Mouse (Mus musculus) left cerebral cortex, adult 11 months (tissue): ENCODE measurements around the gene 2900026A02Rik.

Source experiments
- DNase-seq: peaks from one replicate; pipeline ENCODE4 v3.0.0; 2022; ENCODE audit warnings: low spot score

The 2900026A02Rik gene

DNA sequence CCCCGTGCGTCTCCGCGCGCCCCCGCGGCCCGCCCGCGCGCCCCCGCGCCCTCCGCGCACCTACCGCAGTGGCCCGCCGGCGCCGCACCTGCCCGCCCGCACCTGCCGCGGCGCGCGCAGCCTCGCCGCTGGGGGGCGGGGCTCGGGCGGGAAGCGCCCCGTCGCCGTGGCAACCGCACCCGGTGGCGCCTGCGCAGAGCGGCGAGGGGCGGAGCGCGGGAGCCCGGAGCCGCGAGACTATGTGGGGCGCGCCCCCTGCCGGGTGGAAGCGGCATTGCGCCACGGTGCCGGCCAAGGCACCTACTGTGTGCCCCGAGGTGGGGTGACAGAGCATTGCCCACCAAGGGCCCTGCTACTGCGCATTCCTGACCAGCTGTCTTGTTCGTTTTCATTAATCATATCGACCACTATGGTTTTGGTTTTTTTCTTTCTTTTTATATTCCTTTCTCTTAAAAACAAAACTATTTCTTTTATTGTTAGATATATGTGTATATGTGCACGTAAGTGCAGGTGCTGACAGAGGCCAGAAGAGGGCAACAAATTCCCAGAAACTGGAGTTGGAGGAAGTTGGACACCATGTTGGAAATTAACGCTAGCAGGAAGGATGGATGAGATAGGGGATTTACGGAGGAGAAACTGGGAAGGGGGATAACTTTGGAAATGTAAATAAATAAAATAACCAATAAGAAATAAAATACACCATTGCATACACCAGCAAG is at the start of gene 2900026A02Rik:
Gene 2900026A02Rik (minus strand): TSS at position 90 of the 719 bp plus-strand sequence.
- peak; percentile 57 for DNase-seq

DNA sequence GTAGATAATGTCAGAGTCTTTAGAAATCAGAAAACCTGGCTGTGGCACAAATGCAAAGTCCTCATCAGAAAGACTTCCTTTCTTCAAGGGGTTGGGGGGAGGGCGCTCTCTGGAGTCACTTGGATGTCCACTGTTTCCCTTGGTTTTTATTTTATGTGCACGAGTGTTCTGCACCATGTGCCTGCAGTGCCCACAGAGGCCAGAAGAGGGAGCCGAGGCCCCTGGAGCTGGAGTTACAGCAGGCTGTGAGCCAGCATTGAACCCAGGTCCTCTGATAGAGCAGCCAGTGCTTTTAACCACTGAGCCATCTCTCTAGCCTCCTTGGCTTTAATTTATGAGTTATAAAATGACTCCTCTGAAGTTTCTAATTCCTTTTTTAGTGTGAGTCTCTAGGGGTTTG is 49.0 kb upstream of the 2900026A02Rik start:
- DNase-seq: no peak

DNA sequence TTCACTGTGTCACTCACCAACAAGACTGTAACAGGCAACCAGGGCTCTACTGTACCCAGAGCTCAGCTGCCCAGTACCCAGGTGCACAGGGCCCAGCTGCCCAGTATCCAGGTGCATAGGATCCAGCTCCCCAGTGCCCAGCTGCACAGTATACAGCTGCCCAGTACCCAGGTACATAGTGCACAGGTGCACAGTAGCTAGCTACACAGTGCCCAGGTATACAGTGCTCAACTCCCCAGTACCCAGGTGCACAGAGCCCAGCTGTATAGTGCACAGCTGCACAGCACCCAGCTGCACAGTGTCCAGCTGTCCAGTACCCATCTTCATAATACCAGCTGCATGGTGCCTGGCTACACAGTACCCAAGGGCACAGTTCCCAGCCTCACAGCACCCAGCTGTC is 47.2 kb upstream of the 2900026A02Rik start:
- DNase-seq: no peak

DNA sequence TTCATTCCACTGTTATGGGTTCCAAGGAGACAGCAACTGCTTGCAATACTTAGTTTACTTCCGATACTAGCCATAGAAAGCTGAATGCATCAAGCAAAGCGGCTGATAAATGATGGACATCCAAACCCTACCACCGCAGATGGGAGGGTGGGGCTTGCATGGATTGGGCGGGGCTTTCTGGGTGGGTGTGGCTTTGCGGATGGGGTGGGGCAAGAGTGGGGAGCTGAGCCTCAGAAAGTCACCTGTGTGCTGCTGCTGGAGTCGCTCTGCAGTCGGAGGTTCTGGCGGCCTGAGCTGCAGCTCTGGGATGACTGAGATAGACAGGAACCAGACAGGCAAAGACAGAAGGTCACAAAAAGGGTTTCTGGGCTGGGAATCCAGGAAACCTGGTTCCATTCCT is 44.6 kb upstream of the 2900026A02Rik start:
- DNase-seq: no peak

DNA sequence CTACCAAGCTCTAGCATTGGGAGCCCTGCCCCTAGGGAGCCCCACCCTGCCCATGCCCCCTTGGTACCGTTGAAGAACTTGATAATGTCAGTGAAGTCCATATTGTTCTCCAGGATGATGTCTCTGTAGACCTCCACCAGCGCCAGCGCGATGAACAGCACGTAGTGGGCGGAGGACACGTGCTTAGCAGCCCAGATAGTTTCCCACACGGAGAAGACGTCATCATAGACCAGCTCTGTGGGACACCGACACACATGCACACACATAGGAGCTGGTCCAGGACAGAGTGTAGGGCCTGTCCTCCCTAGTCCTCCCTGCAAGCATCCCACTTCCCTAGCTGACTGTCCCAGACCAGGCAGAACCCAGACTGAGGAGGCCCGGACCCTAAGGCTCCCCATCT is 29.8 kb upstream of the 2900026A02Rik start:
- no peak for DNase-seq

DNA sequence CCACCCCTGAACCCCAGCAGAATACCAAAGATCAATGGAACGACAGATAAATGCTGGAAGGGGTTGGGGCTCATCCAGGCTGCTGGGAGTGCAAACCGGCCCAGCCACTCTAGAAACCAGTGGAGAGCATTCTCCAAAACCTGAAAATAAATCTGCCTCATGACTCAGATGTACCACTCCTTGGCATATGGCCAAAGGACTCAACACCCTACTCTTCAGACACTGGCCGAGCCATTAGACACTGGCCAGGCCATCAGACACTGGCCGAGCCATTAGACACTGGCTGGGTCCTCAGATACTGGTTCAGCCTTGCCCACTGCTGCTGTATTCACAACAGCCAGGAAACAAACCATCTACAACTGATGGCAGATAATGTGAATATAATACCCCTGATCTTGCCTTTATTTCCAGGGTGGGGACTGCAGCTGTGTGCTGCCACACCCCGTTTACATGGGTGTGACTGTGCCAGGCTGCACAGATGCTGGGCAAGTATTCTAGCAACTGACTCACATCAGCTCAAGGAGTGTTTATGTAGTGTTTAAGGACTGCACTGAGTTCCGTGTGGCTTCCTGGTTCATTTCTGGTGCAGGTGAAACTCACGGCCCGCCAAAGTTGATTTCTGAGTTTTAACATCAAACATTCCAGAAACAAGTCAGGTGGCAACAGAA is 28.4 kb upstream of the 2900026A02Rik start:
- DNase-seq: no peak

DNA sequence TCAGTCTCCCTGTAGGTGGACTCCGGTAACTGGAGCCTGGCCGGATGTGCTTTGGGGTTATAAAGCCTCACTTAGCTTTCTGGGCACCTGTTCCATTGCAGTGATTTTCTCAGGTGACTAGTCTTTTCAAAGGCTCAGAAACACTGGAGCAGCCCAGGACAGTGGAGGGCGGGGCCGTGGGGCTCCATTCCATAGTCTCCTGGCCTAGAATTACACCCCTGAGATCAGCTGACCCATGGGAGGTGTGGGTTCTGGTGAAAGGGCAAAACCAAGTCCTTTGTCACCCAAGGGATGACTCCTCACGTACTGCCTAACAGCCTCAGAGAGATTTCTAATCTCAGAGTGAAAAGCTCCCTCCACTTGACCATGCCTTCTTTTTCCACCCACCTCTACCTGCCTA is 9.2 kb upstream of the 2900026A02Rik start:
- no peak for DNase-seq

DNA sequence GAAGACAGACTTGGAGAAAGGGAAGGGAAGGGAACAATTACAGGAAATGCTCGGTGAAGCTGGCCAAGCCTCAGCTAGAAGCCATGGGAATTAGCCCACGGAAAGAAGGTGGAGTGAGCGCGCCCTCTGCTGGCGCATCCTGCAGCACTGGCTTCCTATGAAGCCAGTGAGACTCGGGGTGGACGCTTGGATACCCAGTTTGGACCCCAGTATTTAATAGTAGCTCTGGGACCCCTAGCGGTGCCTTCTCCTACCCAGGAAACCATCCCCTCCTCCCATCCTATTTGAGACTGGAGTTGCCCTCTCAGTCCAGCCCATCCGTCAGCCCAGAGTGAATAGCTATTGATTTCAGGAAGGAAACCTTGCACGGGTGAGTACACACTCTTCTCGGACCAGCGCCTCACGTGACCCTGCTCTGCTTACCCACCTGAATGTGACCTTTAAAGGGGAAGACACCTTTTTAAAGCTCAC is 5.6 kb upstream of the 2900026A02Rik start, which contains the start of gene Tmem211:
Gene Tmem211 (plus strand): TSS at position 278 of the 471 bp plus-strand sequence.
- peak; percentile 69 for DNase-seq

DNA sequence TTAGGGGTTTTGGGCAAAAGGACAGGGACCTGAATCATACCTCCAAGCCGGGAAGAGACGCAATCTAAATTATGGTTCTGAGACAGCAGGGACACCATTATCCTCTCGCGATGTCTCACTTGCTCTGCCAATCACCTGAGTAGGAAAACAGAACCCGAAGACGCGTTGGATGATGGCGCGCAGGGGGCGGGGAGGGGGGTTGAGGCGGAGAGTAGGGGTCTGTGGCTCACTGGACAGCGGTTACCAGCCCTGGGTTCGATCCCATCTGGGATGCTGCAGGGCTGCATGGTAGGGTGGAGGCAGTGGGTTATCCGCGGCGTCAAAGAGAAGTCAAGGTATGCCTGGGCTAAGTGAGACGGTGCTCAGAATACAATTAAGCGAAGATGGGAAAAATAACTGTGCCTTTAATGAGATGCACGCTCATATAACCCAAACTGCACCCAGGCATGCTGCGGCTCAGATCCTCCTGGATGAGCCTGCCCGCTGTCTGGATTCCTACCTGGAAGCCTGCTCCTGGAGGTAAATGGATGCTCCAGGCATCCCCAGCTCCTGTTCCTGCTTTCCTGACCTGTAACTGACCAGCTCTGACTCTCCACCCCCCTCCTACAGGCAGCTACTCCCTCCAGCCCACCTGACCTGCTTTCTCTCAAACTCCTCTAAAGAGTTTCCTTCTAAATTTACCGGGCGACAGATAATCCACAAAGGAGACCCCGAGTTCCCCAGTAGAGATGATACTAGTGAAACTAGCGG is 4.8 kb upstream of the 2900026A02Rik start:
- no peak for DNase-seq

DNA sequence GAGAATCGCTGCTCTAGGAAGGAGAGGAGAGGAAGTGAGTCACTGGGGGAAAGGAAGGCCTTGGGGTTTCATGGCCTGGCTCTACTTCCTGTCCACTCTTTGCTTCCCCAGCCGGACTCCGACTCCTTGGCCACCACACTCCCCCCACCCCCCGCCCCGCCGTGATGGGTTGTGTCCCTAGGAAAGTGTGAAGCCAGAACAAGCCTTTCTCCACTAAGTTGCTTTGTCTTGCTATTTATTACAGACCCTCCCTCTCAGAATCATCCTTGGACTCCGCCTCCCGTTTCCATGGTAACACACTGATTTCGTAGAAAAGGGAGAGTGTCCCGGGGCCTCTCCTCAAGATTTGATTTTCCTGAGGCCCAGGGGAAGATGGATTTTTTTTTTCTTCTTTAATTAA is 4.2 kb upstream of the 2900026A02Rik start:
- DNase-seq: no peak

DNA sequence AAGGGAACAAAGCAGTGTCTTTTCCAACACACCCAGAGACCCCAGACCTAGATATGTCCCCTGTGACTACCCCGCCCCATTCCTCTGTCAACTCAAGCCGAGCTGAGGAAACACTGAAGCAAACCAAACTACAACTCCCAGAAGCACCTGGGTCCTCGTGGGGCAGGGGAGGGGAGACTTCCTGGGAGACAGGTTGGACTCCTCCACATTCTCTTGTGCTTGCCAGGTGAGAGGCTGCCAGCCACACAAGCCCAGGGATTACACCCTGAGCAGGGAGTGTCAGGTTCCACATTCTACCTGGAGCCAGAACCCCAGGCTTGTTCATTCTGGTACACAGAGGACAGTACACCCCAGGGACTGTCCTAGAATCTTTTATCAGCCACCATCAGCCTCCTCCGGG is 2.9 kb upstream of the 2900026A02Rik start:
- no peak for DNase-seq

DNA sequence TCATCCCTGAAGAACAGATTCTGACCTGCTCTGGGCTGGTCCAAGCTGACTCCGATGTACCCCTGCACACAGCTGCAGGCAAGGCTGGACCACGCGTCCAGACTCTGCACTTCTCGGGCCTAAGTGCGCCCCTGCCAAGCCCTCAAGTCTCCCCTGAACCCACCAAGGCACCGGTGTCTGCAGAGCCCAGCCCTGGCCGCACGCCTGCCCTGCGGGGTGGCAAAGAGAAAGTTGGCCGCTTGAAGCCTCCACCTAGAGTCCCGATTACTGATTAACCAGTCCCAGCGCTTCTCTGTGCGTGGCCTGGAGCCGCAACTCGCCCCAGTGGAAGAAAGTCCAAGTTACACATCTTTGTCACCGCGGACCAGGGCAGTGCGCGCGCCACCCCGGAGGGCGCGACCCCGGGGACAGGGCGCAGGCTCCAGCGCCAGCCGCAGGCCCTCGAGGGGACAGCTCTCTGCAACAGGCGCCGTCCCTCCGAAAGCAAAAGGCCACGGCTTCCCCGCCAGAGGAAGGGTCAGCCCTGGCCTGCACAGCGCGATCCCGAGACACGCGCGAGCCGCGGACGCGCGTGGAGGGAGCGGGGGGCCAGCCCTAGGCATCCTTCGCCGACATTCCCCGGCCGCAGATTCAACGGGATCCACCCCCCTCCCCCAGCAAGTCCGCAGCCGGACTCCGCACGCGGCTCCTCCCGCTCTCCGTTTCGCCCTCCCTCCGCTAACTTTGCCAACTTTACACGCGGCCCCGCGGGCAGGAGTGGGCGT is 471 bp downstream of the 2900026A02Rik start:
- DNase-seq: no peak

DNA sequence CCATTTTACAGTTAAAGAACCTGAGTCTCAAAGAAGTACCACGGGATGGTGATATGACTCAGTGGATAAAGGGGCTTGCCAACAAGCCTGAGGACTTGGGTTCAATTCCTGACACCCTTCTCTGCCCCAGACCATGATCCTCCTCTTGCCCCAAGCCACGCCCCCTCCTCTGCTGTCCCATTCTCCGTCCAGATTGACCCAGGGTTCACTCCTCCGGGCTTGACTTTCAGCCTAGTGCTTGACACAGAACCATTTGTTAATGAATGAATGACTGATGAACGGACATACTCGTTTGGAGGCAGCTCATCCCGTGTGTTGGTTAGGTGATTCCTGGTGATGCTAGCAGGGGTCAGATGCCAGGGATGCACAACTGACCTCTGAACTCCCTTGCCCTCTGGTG is 1.2 kb downstream of the 2900026A02Rik start:
- DNase-seq: no peak

DNA sequence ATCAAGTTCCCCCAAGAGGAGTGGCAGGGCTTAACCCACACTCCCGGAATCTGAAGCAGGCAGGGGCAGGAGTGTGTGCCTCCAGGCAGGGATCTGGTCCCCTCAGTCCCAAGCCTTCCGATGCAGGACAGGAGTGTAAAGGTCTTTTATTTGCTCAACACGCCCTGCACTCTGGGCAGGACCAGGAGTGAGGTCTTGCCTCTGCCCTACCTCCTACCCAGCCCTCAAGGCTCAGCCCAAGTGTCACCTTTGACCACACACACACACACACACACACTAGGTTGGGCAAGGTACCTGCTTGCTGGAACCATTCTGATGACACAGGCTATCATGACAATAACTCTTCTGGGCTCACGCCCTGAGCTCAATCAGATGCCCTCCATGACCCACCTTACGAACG is 1.6 kb downstream of the 2900026A02Rik start:
- DNase-seq: no peak

DNA sequence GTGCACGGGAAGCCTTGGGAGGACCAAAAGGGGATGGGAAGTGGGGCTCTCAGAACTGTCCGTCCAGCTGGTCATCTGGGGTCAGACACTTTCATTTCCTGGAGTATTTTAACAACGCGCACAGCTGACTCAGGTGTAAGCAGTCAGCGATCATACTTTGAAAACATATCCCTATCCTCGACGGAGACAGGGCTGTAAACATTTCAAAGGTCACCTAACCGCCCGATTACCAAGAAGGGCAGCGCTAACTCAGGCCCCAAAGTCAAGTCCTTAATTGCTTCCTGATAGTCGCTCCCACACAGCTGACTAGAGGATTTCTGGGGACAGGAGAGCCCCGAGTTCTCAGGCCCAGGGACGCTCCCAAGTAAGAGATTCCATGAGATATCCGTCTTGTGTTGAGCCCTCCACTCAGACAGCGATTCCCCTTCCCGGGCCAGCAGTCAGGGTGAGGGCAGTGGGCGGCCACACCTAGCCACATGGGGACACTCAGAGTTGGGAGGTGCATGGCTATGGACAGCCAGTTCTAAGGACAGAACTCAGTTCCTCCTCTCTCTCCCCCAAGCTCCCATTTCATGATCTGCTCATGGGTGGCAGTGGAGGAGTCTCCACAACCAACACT is 2.3 kb downstream of the 2900026A02Rik start:
- no peak for DNase-seq

DNA sequence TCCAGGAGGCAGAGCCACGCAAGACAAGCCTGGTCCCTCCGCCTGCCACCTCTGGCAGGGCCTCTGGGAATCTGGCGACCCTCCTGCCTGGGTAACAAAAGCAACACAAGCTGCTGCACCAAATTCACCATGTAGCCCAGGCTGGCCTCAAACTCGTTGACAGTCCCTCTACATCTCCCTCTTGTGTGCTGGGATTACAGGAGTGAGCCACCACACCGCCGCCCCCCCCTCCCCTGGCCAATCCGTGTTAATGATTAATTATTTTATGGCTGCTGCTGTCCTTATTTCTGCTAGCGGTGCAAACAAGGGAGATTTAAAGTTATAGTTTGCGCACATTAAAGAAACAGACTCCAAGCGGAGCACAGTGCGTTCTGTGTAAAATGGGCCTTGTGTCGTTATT is 4.0 kb downstream of the 2900026A02Rik start:
- DNase-seq: no peak

DNA sequence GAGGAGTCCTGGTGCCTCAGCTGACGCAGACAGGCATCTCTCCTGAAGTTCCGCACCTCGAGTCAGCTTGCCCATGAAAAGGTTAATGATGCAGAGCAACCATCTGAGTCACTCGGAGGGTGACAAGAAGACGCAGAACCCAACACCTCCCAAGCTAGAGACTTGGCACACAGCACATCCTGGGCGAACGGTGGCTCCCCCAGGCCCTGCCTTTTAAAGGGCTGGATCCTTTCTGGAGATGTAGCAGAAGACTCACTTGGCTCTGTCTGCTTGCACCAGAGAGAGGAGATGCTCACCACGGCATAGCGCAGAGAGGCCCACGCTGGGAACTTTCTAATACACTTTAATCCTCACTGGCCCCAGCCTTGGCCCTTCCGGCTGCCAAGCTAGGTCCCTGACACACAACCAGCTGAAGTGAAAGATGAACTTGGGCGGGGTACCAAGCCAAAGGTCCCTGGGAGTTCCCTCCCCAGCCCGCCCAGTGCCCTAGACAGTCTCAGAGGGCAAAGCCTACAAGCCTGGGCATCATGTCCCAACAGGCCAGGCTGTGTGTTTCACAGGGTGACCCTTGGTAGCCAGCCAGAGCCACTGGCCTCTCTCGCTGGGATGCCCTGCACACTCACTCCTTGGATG is 4.6 kb downstream of the 2900026A02Rik start:
- no peak for DNase-seq

DNA sequence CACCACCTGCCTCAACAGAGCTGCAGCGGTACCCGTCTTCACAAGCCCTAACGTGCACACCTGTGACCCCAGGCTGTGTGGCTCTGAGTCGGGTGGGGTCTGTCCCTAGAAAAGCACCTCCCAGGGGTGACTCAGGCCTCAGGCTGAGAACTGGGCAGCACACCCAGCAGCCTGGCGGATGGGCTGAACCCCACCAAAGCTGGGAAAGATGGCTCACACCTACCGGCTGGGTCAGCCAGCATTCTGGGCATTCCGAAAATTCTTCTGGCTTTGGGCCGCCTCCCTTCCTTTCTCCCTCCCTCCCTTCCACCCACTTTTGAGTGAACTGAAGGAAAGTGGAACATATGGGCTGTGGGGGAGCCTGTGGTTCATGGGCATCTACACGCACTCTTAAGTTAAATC is 5.4 kb downstream of the 2900026A02Rik start:
- DNase-seq: no peak

DNA sequence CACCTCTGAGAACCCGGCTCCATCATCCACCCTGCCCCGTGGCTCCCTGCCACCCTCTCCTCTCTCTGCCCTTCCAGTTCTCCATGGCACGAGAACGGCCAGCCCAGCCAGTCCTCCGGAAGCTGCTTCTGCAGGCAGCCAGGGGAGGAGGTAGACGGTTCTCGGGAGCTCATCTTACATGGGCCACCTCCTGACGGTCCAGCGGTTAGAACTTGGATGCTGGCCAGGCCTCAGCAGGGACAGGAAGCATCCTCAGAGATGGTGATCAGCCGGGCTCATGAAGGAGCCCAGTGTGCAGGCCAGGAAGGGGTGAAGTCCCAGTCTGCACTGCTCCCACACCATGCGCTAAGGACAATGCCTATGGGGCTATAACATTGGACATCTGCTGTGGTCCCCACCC is 6.6 kb downstream of the 2900026A02Rik start:
- DNase-seq: no peak

DNA sequence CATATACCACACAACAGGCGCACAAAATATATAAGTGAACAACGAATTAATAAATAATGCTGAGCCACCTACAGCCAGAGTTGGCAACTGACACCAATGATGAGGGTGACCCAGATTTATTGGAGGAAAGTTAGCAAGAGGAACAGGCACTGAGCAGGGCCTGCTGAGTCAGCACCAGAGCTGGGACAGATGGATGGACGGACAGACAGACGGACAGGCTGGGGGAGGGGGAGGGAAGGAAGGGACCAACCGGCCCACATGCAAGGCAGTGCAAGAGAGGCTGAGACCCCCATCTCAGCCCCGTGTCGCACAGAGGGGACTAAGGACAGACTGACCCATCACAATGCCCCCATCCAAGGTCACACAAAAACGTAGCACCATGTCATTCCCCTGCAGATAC is 7.0 kb downstream of the 2900026A02Rik start:
- no peak for DNase-seq

DNA sequence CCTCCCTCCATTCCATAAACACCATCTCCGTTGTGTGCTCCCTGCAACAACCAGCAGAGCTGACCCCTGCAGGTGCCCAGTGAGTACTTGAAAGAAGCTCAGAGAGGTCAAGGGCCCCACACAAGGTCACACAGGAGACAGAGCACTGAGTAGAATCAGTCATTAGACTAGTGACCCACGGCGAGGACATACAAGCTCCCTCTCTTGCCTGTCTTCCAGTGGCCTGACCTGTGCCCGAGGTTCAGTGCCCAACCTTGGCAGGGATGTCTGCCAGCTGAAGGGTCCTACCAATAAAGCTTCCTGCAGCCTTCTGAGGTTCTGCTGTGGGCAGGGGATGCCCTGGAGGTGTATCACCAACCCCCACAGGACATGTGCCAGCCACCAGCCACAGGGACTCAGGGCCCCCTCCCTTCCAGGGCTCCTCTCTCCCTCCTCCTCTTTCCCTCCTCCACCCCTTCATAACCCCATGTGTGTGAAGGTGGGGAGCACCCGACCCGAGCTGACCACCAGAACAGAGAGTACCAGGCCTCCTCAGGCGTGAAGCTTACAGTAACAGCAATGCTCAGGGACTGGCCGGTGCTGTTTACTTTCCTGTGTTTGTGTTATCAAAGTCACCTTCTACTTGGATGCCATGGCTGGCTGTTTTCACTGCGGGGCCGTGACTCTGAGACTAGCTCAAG is 8.7 kb downstream of the 2900026A02Rik start:
- no peak for DNase-seq
